Mouse (Mus musculus) kidney, adult 8-10 months (tissue): ENCODE measurements around the gene Ccl22.

Experiments used
- DNase-seq, 2 experiments: peaks; one replicate each; pipeline ENCODE4 v3.0.0; 2022

The Ccl22 gene

DNA sequence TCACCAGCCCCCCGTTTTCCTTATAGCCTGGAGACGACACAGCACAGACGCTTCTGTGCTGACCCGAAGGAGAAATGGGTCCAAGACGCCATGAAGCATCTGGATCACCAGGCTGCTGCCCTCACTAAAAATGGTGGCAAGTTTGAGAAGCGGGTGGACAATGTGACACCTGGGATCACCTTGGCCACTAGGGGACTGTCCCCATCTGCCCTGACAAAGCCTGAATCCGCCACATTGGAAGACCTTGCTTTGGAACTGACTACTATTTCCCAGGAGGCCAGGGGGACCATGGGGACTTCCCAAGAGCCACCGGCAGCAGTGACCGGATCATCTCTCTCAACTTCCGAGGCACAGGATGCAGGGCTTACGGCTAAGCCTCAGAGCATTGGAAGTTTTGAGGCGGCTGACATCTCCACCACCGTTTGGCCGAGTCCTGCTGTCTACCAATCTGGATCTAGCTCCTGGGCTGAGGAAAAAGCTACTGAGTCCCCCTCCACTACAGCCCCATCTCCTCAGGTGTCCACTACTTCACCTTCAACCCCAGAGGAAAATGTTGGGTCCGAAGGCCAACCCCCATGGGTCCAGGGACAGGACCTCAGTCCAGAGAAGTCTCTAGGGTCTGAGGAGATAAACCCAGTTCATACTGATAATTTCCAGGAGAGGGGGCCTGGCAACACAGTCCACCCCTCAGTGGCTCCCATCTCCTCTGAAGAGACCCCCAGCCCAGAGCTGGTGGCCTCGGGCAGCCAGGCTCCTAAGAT, 34.3 kb downstream of the Ccl22 start:
- no peak for DNase-seq

DNA sequence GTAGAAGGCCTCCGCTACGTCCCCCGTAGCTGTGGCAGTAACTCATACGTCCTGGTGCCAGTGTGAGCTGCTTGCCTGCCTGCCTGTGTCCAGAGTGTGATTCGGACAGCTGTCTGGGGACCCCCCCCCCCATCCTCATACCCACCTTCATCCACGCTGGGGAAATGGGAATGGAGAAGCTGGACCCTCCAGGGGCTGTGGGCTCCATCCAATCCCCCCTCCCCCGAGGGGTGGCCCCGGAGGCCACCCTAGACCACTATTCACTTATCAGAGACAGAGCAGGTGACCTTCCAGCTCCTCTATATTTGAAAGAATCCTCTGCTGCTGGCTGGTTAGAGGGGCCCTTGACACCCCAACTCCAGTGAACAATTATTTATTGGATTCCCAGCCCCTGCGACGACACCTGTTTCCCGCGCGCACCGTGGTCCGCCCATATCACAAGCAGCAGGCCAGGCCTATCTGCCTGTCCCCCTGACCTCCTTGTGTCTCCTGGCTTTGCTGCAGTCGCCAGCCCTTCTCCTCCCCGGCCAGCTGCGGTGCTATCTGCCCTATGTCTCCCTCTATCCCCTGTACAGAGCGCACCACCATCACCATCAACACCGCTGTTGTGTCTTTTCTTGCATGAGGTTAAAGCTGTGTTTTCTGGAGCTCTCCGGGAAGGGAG, 35.2 kb downstream of the Ccl22 start:
- DNase-seq: no peak

DNA sequence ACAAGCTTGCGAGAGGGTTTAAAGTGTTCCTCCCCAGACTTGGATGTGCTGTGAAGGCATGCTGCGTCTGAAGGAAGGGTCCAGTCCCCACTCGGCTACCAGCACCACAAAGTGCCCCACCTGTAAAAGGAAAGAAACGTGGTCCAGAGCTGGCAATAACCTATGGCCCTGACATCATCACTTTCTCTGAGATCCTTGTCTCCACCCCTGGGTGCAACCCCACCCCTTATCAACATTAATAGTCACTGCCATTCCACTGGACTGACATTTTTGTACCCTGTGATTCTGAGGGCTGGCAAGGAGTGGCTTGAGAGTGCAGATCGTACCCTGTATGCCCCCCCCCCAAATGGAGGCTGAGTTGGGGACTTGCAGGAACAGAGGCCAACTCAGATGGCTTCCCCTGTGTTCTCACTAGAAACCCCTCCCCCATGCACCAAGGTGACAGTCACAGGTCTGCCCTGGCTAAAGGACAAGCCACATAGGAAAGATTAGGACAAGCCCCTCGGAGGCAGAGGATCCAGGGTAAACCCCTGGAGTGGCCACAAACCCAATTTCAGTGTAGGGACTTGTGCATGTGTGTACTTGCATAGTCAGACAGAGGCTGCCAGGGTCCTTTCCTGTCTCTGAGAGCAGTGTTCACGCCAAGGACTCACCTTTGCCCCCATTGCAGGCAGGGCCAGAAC, 35.9 kb downstream of the Ccl22 start:
- DNase-seq: no peak

DNA sequence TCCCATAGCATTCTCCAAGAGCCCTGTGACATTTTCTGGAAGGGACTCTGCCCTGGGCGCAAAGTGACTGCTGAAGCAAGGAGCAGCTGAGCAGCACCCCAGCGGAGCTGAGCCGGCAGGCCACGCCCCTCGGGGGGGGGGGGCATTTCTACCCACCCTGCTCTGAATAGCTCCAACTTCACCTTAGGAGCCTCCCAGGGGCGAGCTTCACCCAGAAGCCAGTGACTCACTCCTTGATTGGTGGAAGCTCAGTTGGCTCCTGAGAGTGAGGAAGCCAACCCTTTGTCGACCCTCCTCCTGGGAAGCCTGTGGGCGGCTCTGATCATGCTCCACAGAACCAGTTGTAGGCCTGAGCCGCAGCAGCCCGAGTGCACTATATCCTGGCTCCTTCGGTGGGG, 36.4 kb downstream of the Ccl22 start:
- DNase-seq: peak; percentile 89 to 93

DNA sequence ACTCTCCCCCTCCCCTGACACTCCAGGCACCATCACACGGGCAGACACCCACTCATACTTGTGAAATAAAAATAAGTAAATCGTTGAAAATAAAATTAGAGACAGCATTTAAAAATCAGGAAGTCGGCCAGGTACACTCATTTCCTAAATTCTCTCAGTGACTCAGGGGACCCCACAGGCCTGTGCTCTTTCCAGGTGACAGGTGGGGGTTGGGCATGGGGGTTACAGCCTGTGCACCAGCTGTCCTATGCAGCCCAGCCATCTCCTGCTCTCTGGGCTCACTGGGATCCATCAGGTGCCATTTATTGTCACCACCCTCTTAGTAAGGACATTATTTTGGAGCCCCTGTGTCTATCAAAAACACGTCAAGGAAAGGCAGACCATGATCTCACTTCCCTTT, 38.5 kb downstream of the Ccl22 start:
- DNase-seq: no peak

DNA sequence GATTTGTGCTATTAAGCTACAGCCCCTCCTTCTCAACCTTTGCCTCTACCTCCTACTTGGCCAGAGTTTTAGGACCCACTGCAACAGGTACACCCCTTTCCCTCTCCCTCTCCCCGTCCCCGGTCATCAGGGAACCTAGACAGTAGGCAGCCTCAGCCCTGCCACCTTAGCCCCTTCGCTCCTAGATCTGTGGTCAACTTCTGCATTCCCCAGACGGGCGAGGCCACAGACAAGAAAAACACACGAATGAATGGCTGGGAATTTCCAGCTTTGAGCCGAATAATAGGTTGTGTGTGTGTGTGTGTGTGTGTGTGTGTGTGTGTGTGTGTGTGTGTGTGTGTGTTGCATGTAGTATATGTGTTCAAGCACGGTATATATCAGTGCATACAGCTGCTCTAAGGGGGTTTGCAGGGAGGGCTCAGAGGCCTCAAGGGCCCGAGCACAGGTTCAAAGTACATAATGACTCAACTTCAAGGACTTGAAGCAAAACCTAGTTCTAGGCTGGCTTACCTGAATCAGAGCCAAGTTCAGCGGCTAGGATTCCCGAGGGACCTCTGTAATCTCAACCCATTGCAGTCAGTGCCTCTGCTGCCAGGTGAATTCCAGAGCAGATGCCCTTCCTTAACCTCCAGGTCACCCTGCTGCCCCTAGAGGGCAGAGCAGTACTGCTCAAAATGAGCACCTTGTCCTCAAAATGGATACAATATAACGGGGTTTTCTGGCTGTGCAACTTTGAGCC, 40.0 kb downstream of the Ccl22 start:
- peak; percentile 86 for DNase-seq

DNA sequence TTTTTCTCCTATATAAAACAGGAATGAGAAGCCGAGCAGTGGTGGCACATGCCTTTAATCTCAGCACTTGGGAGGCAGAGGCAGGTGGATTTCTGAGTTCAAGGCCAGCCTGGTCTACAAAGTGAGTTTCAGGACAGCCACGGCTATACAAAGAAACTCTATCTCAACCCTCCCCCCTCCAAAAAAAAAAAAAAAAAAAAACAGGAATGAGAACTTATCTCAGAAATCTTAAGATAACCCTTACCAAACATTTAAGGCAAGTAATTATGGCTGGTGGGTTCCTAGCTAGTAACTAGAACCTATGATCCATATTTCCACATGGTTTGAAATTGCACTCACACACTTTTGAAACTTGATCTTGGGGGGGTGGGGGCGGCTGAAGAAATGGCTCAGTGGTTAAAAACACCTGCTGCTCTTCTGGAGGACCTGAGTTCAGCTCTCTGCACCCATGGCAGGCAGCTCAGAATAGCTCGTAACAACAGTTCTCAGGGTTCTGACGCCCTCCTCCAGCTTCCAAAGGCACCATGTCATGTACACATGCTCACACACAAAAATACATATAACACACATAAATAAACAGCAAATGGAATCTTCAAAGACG, 40.7 kb downstream of the Ccl22 start:
- DNase-seq: no peak

DNA sequence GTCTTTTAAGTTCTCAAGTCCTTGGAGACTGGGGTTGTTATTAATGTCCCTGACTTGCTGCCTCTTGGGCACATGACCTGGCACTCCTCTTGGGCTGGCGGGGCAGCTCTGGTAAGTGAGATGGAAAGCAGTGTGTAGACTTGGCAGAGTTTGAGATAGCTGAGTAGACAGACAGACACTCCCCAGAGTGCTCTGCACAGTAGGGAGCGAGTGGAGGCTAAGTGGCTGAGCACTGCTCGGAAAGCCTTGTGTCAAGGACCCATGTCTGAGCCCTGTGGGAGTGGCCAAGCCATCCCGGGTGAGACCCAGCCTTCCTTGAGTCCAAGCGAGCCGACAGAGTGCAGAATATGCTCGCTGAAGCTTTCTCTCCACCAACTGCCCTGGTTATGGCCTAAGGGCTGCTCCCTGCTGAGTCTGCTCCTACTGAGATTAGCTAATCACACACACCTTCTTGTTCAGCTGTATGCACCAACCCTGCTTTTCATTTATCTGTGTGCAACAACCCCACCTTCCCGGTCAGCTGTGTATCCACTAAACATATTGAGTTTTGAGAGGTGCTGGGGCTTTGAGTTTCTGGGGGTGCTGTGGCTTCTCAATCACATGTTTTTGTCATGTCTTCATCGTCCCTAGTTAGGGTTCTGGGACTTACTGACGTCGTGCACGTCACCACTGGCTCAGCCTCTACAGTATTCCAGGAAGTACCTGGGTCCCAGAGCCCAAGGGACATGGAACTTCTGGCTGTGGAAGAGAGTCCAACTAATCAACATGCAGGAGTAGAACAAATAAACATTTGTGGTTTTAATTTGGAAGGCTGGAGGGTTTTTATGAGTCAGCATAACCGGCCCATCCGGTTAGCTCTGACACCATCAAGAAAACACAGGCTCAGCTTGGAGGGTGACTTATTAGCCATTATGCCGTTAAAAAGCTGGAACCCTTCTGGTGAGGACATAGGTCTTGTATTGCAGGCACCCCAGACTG, 42.4 kb downstream of the Ccl22 start:
- peak; percentile 55 to 83 for DNase-seq

DNA sequence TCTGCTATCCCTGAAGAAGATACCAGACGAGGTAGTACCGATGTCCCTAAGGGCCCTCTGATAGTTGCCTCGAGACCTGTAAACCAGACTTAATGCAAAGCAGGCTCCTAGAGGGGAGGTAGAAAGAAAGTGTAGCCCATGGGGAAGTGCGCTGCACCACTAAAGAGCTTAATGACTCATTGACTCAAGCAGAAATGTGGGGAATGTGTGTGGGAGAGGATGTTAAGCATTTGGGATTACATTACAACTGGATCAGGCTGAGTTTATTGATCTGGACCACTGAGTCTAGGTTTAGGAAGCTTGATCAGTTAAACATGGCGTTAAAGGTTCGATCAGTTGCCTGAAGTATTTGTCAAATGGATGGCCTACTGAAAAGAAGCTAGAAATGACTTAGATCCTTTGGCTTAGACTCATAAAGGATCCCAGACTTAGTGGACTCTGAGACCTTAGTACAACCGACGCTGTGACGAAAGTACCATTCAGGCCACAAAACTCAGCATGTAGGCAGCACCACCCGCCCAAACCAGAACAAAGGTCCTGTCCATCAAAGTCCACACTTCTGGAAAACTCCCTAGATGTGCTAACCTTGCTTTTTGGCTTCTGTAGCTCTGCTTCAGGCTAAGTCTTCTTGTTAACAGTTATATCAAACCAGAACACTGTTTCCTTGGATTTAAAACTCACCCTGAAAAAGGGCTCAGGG, 44.0 kb downstream of the Ccl22 start:
- peak in 1 of 2 experiments; percentile 57 for DNase-seq

DNA sequence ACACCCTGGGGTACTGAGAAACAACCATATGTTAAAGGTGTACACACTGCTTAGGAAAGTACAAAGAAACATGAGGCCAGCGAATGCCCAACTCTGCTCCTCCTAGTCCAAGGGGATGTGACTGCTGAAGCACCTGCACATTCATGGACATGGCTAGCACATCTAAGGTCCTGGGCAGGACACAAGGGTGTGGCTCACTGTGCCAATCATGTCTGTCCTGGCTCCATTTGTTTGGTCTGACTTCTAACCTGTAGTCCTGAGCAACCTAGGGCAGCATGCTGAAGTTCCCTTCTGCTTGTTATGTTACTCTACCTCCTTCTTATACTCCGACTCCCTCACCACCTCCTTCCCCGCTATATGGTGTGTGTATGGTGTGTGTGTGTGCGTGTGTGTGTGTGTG, 49.0 kb downstream of the Ccl22 start:
- no peak for DNase-seq

DNA sequence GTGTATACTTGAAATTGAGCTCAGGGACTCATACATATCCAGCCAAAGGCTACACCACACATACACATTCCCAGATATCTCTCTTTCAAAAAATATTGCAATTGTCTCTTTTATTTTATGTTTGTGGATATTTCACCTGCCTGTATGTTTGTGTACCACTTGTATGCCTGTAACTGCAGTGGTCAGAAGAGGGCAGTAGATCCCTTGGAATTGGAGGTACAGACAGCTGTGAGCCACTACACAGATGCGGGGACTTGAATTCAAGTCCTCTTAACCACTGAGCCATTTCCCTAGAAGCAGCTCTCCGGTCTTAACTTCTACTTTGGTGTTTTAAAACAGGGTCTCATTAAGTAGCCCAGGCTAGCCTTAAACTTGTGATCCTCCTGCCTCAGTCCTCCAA, 49.4 kb downstream of the Ccl22 start:
- no peak for DNase-seq

DNA sequence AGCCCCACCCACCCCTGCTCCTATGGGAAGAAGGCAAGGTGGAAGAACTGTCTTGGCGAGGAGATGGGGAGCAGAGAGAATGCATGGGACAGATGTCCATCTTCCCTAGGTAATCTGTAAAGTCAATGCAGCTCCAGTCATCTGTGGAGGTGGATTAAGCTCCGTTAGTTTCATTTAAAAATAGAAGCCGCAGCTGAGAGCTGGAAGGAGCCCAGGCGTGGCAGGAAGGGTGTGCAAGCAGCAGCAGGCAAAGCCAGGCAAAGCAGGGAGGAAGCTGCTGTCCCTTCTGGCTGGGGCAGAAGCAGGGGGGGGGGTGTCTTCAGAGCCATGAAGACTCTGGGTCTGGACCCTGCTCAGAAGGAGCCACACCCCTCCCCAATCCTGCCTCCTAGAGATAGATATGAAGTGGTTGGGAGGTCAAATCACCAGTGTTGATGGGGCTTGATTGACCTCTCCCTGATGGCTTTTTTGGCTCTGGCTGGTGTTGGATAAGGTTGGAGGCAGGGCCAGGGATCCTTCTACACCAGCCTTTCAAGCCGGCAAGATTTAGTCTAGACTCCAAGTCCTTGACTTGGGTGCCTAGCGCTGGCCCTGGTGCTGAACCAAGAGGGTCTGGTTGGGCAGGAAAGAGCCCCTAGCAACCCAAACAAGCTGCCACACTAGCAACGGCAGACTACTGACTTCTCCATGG, 55.0 kb downstream of the Ccl22 start:
- no peak for DNase-seq
